Mouse (Mus musculus): ENCODE data around the gene Ppara.
"Not testable (repeated sequence)": the region's sequence is repeated elsewhere in the genome, so short reads cannot be mapped to it uniquely, and the experiment has no call there.

Ppara gene

GRCm38 (mm10) chr15:85756611-85757010, 21.8 kb downstream of the Ppara start:
- DNase-seq (ENCODE audit: low spot score in 2 of 2) = peak in 1 of 2 experiments; percentile 12

- DNase-seq (ENCODE audit: low spot score in 2 of 2) = no peak
These were observed 23.0 kb downstream of the Ppara start for GRCm38 (mm10) chr15:85757768-85758167.

- DNase-seq (ENCODE audit: low spot score in 2 of 2) = no peak
These were observed 28.0 kb downstream of the Ppara start for GRCm38 (mm10) chr15:85762761-85763160.

- DNase-seq (ENCODE audit: low spot score in 2 of 2) = no peak
These were observed 30.2 kb downstream of the Ppara start for GRCm38 (mm10) chr15:85765022-85765421.

GRCm38 (mm10) chr15:85766677-85767076, 31.9 kb downstream of the Ppara start:
- no peak for DNase-seq (ENCODE audit: low spot score in 2 of 2)

GRCm38 (mm10) chr15:85768991-85769390, 34.2 kb downstream of the Ppara start:
- DNase-seq (ENCODE audit: low spot score in 2 of 2) = no peak

- no peak for DNase-seq (ENCODE audit: low spot score in 2 of 2)
These were observed 36.7 kb downstream of the Ppara start for GRCm38 (mm10) chr15:85771306-85772121.

- no peak for DNase-seq (ENCODE audit: low spot score in 2 of 2)
These were observed 37.5 kb downstream of the Ppara start for GRCm38 (mm10) chr15:85772146-85772740.

- DNase-seq (ENCODE audit: low spot score in 2 of 2) = no peak
These were observed 39.6 kb downstream of the Ppara start for GRCm38 (mm10) chr15:85774419-85774818.

GRCm38 (mm10) chr15:85775001-85775400, 40.2 kb downstream of the Ppara start:
- DNase-seq (ENCODE audit: low spot score in 2 of 2) = no peak

GRCm38 (mm10) chr15:85776241-85776640, 41.5 kb downstream of the Ppara start:
- no peak for DNase-seq (ENCODE audit: low spot score in 2 of 2)

- DNase-seq (ENCODE audit: low spot score in 2 of 2) = no peak
These were observed 42.0 kb downstream of the Ppara start for GRCm38 (mm10) chr15:85776771-85777170.

GRCm38 (mm10) chr15:85778891-85779290, 44.1 kb downstream of the Ppara start:
- DNase-seq (ENCODE audit: low spot score in 2 of 2) = not testable (repeated sequence)

GRCm38 (mm10) chr15:85783146-85783545, 48.4 kb downstream of the Ppara start:
- DNase-seq (ENCODE audit: low spot score in 2 of 2) = no peak

GRCm38 (mm10) chr15:85784341-85784740, 49.6 kb downstream of the Ppara start:
- no peak for DNase-seq (ENCODE audit: low spot score in 2 of 2)

GRCm38 (mm10) chr15:85786711-85787110, 51.9 kb downstream of the Ppara start:
- no peak for DNase-seq (ENCODE audit: low spot score in 2 of 2)

- DNase-seq (ENCODE audit: low spot score in 2 of 2) = no peak
These were observed 52.7 kb downstream of the Ppara start for GRCm38 (mm10) chr15:85787482-85787881.

GRCm38 (mm10) chr15:85788051-85788450, 53.3 kb downstream of the Ppara start:
- DNase-seq (ENCODE audit: low spot score in 2 of 2) = no peak

GRCm38 (mm10) chr15:85788633-85789032, 53.9 kb downstream of the Ppara start:
- DNase-seq (ENCODE audit: low spot score in 2 of 2) = no peak

- DNase-seq (ENCODE audit: low spot score in 2 of 2) = no peak
These were observed 56.7 kb downstream of the Ppara start for GRCm38 (mm10) chr15:85791449-85791848.

- peak; percentile 8 to 18 for DNase-seq (ENCODE audit: low spot score in 2 of 2)
These were observed 58.0 kb downstream of the Ppara start for GRCm38 (mm10) chr15:85792819-85793218.

GRCm38 (mm10) chr15:85795516-85795915, 60.7 kb downstream of the Ppara start:
- no peak for DNase-seq (ENCODE audit: low spot score in 2 of 2)

- no peak for DNase-seq (ENCODE audit: low spot score in 2 of 2)
These were observed 63.9 kb downstream of the Ppara start for GRCm38 (mm10) chr15:85798676-85799075.

Data from frontal cortex, postnatal 36 days (tissue).